Mouse (Mus musculus) brain, embryonic 14.5 days (tissue): Measurements from ENCODE around the gene Lsamp.

Source experiments
- CTCF ChIP-seq: fragments of 200-500 bp; IDR thresholded peaks from 2 replicates; pipeline ENCODE4 v1.5.1; 2012; ENCODE audit warnings: inconsistent platforms, mild to moderate bottlenecking, moderate library complexity, borderline replicate concordance; ENCODE audit not compliant: insufficient read depth, insufficient read length; ENCODE audit errors: extremely low read depth
- POLR2A ChIP-seq: fragments of 200-500 bp; IDR thresholded peaks from 2 replicates; pipeline ENCODE4 v1.6.1; 2012; ENCODE audit warnings: mild to moderate bottlenecking, inconsistent platforms, borderline replicate concordance; ENCODE audit not compliant: poor library complexity, insufficient read depth, insufficient read length, severe bottlenecking; ENCODE audit errors: extremely low read depth

GRCm38 (mm10) chr16:41745037-41745436 is 1760.9 kb downstream of the Lsamp start:
- TF ChIP-seq POLR2A (no peak), CTCF (no peak)
